Mouse (Mus musculus): ENCODE results near the gene Hoxc10.

Hoxc10 gene

GRCm38 (mm10) chr15:102967511-102968397, 1.2 kb downstream of the Hoxc10 start:
- DNase-seq (ENCODE audit: low spot score in 2 of 2), result no peak

GRCm38 (mm10) chr15:102969296-102969695, 2.7 kb downstream of the Hoxc10 start:
- no peak for DNase-seq (ENCODE audit: low spot score in 2 of 2)

GRCm38 (mm10) chr15:102970740-102971139, 4.1 kb downstream of the Hoxc10 start:
- no peak for DNase-seq (ENCODE audit: low spot score in 2 of 2)

GRCm38 (mm10) chr15:102972254-102972653, 5.7 kb downstream of the Hoxc10 start:
- DNase-seq (ENCODE audit: low spot score in 2 of 2), result no peak

- DNase-seq (ENCODE audit: low spot score in 2 of 2), result no peak
Measured at GRCm38 (mm10) chr15:102972753-102973152, 6.2 kb downstream of the Hoxc10 start.

- no peak for DNase-seq (ENCODE audit: low spot score in 2 of 2)
Measured at GRCm38 (mm10) chr15:102975034-102975433, 8.4 kb downstream of the Hoxc10 start.

GRCm38 (mm10) chr15:102975688-102976111, 9.1 kb downstream of the Hoxc10 start:
- no peak for DNase-seq (ENCODE audit: low spot score in 2 of 2)

- no peak for DNase-seq (ENCODE audit: low spot score in 2 of 2)
Measured at GRCm38 (mm10) chr15:102976171-102976570, 9.6 kb downstream of the Hoxc10 start, which contains the start of gene Hoxc9. Gene Hoxc9 (plus strand): TSS chr15:102976439.

GRCm38 (mm10) chr15:102976631-102977422, 10.2 kb downstream of the Hoxc10 start:
- no peak for DNase-seq (ENCODE audit: low spot score in 2 of 2)

- DNase-seq (ENCODE audit: low spot score in 2 of 2), result no peak
Measured at GRCm38 (mm10) chr15:102977423-102977974, 10.9 kb downstream of the Hoxc10 start.

- DNase-seq (ENCODE audit: low spot score in 2 of 2), result no peak
Measured at GRCm38 (mm10) chr15:102978615-102979515, 12.3 kb downstream of the Hoxc10 start.

- DNase-seq (ENCODE audit: low spot score in 2 of 2), result no peak
Measured at GRCm38 (mm10) chr15:102979936-102980335, 13.3 kb downstream of the Hoxc10 start.

GRCm38 (mm10) chr15:102980352-102980751, 13.8 kb downstream of the Hoxc10 start:
- DNase-seq (ENCODE audit: low spot score in 2 of 2), result no peak

- DNase-seq (ENCODE audit: low spot score in 2 of 2), result no peak
Measured at GRCm38 (mm10) chr15:102980912-102981311, 14.3 kb downstream of the Hoxc10 start.

- no peak for DNase-seq (ENCODE audit: low spot score in 2 of 2)
Measured at GRCm38 (mm10) chr15:102981379-102982288, 15.0 kb downstream of the Hoxc10 start.

GRCm38 (mm10) chr15:102983716-102984115, 17.1 kb downstream of the Hoxc10 start:
- DNase-seq (ENCODE audit: low spot score in 2 of 2), result no peak

GRCm38 (mm10) chr15:102984521-102984920, 17.9 kb downstream of the Hoxc10 start:
- DNase-seq (ENCODE audit: low spot score in 2 of 2), result no peak

GRCm38 (mm10) chr15:102984925-102985324, 18.3 kb downstream of the Hoxc10 start:
- no peak for DNase-seq (ENCODE audit: low spot score in 2 of 2)

GRCm38 (mm10) chr15:102987124-102987833, 20.7 kb downstream of the Hoxc10 start:
- DNase-seq (ENCODE audit: low spot score in 2 of 2), result peak; percentile 52 to 76
